Mouse (Mus musculus) right cerebral cortex, postnatal 10 days (tissue): ENCODE measurements around the gene Dnm3.

Source experiments
- DNase-seq, 2 experiments: peaks; one replicate each; pipeline ENCODE4 v3.0.0; 2021; ENCODE audit warnings: low spot score in 2 of 2

Dnm3 gene

GRCm38 (mm10) chr1:162252869-162253268, 225.0 kb downstream of the Dnm3 start:
- no peak for DNase-seq

- no peak for DNase-seq
Observed at GRCm38 (mm10) chr1:162247216-162247615, 230.6 kb downstream of the Dnm3 start.

GRCm38 (mm10) chr1:162243651-162243990, 234.2 kb downstream of the Dnm3 start:
- DNase-seq, result no peak

- no peak for DNase-seq
Observed at GRCm38 (mm10) chr1:162242980-162243650, 234.7 kb downstream of the Dnm3 start.

GRCm38 (mm10) chr1:162240720-162241119, 237.1 kb downstream of the Dnm3 start:
- DNase-seq, result no peak

GRCm38 (mm10) chr1:162238646-162239045, 239.2 kb downstream of the Dnm3 start:
- DNase-seq, result no peak

GRCm38 (mm10) chr1:162236624-162237159, 241.1 kb downstream of the Dnm3 start:
- no peak for DNase-seq

GRCm38 (mm10) chr1:162225621-162226147, 252.2 kb downstream of the Dnm3 start:
- DNase-seq, result no peak

- no peak for DNase-seq
Observed at GRCm38 (mm10) chr1:162224817-162225605, 252.8 kb downstream of the Dnm3 start.

GRCm38 (mm10) chr1:162224061-162224460, 253.8 kb downstream of the Dnm3 start:
- DNase-seq, result no peak

GRCm38 (mm10) chr1:162223258-162223940, 254.4 kb downstream of the Dnm3 start:
- no peak for DNase-seq

- no peak for DNase-seq
Observed at GRCm38 (mm10) chr1:162222353-162222752, 255.5 kb downstream of the Dnm3 start.

GRCm38 (mm10) chr1:162221801-162222301, 256.0 kb downstream of the Dnm3 start:
- DNase-seq, result no peak

GRCm38 (mm10) chr1:162220891-162221290, 256.9 kb downstream of the Dnm3 start:
- DNase-seq, result no peak

GRCm38 (mm10) chr1:162219781-162220180, 258.1 kb downstream of the Dnm3 start:
- DNase-seq, result no peak

- DNase-seq, result no peak
Observed at GRCm38 (mm10) chr1:162218530-162219180, 259.2 kb downstream of the Dnm3 start.

- no peak for DNase-seq
Observed at GRCm38 (mm10) chr1:162217340-162217974, 260.4 kb downstream of the Dnm3 start.

GRCm38 (mm10) chr1:162216656-162217055, 261.2 kb downstream of the Dnm3 start:
- no peak for DNase-seq

GRCm38 (mm10) chr1:162215743-162216142, 262.1 kb downstream of the Dnm3 start:
- DNase-seq, result no peak

GRCm38 (mm10) chr1:162213066-162213465, 264.8 kb downstream of the Dnm3 start:
- DNase-seq, result no peak

GRCm38 (mm10) chr1:162210529-162210928, 267.3 kb downstream of the Dnm3 start:
- no peak for DNase-seq
